Mouse (Mus musculus): ENCODE data around the gene Elovl3.
"Not testable (repeated sequence)": the region's sequence is repeated elsewhere in the genome, so short reads cannot be mapped to it uniquely, and the experiment has no call there.

The Elovl3 gene

GRCm38 (mm10) chr19:46136639-46137580 lies 5.2 kb downstream of the Elovl3 start:
- peak; percentile 78 to 82 for DNase-seq

- DNase-seq = no peak
Measured at GRCm38 (mm10) chr19:46140324-46140723, 8.6 kb downstream of the Elovl3 start.

- DNase-seq = peak; percentile 17 to 31
Measured at GRCm38 (mm10) chr19:46141091-46141490, 9.4 kb downstream of the Elovl3 start.

- peak; percentile 40 to 50 for DNase-seq
Measured at GRCm38 (mm10) chr19:46147511-46148371, 16.0 kb downstream of the Elovl3 start, which contains the start of gene Pitx3. Pitx3 (minus strand) TSS chr19:46148326.

- DNase-seq = peak; percentile 91 to 94
Measured at GRCm38 (mm10) chr19:46148372-46148760, 16.7 kb downstream of the Elovl3 start.

GRCm38 (mm10) chr19:46149091-46149490 lies 17.4 kb downstream of the Elovl3 start:
- DNase-seq = no peak

- DNase-seq = peak; percentile 92 to 96
Measured at GRCm38 (mm10) chr19:46152127-46152803, 20.6 kb downstream of the Elovl3 start, which contains the start of gene Gbf1. Gbf1 (plus strand) TSS chr19:46152509.

- no peak for DNase-seq
Measured at GRCm38 (mm10) chr19:46165950-46166349, 34.3 kb downstream of the Elovl3 start.

- not testable (repeated sequence) for DNase-seq
Measured at GRCm38 (mm10) chr19:46167169-46167568, 35.5 kb downstream of the Elovl3 start.

GRCm38 (mm10) chr19:46169396-46169795 lies 37.7 kb downstream of the Elovl3 start:
- DNase-seq = no peak

- DNase-seq = no peak
Measured at GRCm38 (mm10) chr19:46169913-46170312, 38.2 kb downstream of the Elovl3 start.

- no peak for DNase-seq
Measured at GRCm38 (mm10) chr19:46172541-46172940, 40.8 kb downstream of the Elovl3 start.

GRCm38 (mm10) chr19:46175173-46175572 lies 43.5 kb downstream of the Elovl3 start:
- DNase-seq = no peak

GRCm38 (mm10) chr19:46177046-46177445 lies 45.3 kb downstream of the Elovl3 start:
- DNase-seq = no peak

GRCm38 (mm10) chr19:46180274-46180673 lies 48.6 kb downstream of the Elovl3 start:
- no peak for DNase-seq

- no peak for DNase-seq
Measured at GRCm38 (mm10) chr19:46182241-46182640, 50.5 kb downstream of the Elovl3 start.

Measured in kidney, postnatal 4 days (tissue).